Mouse (Mus musculus): ENCODE data around the gene Wdr35.

DNA sequence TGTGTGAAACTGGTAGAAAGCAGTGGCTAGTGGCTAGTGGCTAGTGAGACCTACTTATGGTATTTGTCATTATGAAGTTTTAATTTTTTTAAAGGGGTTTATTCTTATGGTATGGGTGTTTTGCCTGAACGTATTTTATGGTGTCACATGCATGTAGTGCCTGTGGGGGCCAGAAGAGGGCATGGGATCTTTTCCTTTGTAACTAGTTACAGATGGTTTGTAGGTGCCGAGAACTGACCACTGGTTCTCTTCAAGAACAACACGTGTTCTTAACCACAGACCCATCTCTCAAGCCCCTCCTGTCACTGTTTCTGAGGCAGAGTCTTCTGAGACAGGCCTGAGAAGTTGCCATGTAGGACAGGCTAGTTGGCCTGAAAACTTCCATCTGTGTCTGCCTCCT, 1.4 kb downstream of the Wdr35 start:
- no peak for TF ChIP-seq BHLHE40 (IDR thresholded peaks at IDR 0.05; ENCODE audit: low read depth, low read length)
- TF ChIP-seq RAD21 (IDR thresholded peaks at IDR 0.05; ENCODE audit: low read depth, low read length): no peak
- no peak for TF ChIP-seq CTCF (conservative IDR thresholded peaks at IDR 0.05 in 1 of 2, IDR thresholded peaks at IDR 0.05 in 1 of 2; ENCODE audit: low read depth in 2 of 2, low read length in 2 of 2)
- TF ChIP-seq USF1 (IDR thresholded peaks at IDR 0.05; ENCODE audit: low read depth, low read length): no peak
- TF ChIP-seq JUND (conservative IDR thresholded peaks at IDR 0.05; ENCODE audit: low read depth, low read length): no peak
- TF ChIP-seq POLR2A (IDR thresholded peaks at IDR 0.05; ENCODE audit: low read depth, low read length): no peak
- TF ChIP-seq MAFK (IDR thresholded peaks at IDR 0.05; ENCODE audit: insufficient replicate concordance, low read length): no peak
- no peak for TF ChIP-seq TCF12 (IDR thresholded peaks at IDR 0.05; ENCODE audit: low read depth, low read length)
- no peak for TF ChIP-seq SIN3A (IDR thresholded peaks at IDR 0.05; ENCODE audit: low read length)
- no peak for TF ChIP-seq TBP (conservative IDR thresholded peaks at IDR 0.05; ENCODE audit: low read depth, low read length)
- TF ChIP-seq USF2 (conservative IDR thresholded peaks at IDR 0.05; ENCODE audit: low read depth, low read length): no peak
- no peak for TF ChIP-seq KAT2A (IDR thresholded peaks at IDR 0.05; ENCODE audit: insufficient replicate concordance, low read length)
- no peak for TF ChIP-seq ZNF384 (IDR thresholded peaks at IDR 0.05; ENCODE audit: low read depth, low read length)
- no peak for TF ChIP-seq E2F4 (IDR thresholded peaks at IDR 0.05; ENCODE audit: insufficient replicate concordance, low read depth, low read length)

All from CH12.LX (cell line).